Comparison of ENCODE assay signal across 9 mouse cellular contexts in the genomic region with DNA sequence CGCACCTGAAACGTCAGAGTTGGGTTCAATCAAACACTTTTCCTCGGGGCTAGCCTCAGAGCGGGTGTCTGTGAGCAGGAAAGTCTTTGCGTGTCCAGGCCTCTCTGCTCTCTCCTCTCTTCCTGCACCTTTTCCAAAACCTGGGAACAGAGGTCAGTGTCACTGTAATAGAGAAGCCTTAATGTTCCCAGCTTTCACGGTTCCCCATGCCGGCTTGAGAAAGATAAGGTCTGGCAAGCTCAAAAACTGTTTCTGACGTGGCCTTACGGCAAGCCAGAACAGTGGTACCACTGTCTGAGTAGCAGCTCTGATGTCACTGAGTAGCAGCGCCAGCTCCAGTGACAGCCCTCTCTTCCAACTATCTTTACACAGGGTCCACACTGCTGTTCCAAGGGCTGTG. TPM values are rescaled to one million over a fixed set of nuclear protein-coding genes. Genes with fewer than 3 reads are reported as not detected.
DNase-seq lines count a peak whose midpoint lies in the region; ATAC-seq and TF ChIP-seq lines count a peak whose summit lies in the region.
"Had no signal": no experiment of that assay in that cellular context is flagged by ENCODE, and none has a peak within 500 bp of the region (broad histone marks: within the 10 kb centered on the region; RNA-seq: fewer than 3 reads in every experiment).

No protein-coding gene starts in this region.

- peak overlapping the region; percentile 69 for H3K4me3 ChIP-seq in kidney, embryonic 15.5 days (replicated peaks)
- peak overlapping the region; percentile 61 for H3K4me3 ChIP-seq in cortical plate, adult 2 months (ENCODE audit: insufficient read depth, low read length)
- H3K4me3 ChIP-seq in hindbrain, embryonic 15.5 days: peak overlapping the region; percentile 62
- H3K4me3 ChIP-seq in midbrain, embryonic 15.5 days: peak overlapping the region; percentile 61

- no peaks in the 10 kb centered on the region for H3K9me3 ChIP-seq in kidney, embryonic 15.5 days (replicated peaks)
- H3K9me3 ChIP-seq in hindbrain, embryonic 15.5 days: no peaks in the 10 kb centered on the region
- H3K9me3 ChIP-seq in midbrain, embryonic 15.5 days: no peaks in the 10 kb centered on the region

- no peak for ATAC-seq in kidney, embryonic 15.5 days (replicated peaks; ENCODE audit: low FRiP score)
- ATAC-seq in hindbrain, embryonic 15.5 days (ENCODE audit: low FRiP score, low read depth): no peak
- no peak for ATAC-seq in midbrain, embryonic 15.5 days (replicated peaks)

- peak overlapping the region; percentile 100 for H3K4me2 ChIP-seq in kidney, embryonic 15.5 days
- peak overlapping the region; percentile 100 for H3K4me2 ChIP-seq in hindbrain, embryonic 15.5 days
- peak overlapping the region; percentile 99 for H3K4me2 ChIP-seq in midbrain, embryonic 15.5 days

- H3K4me1 ChIP-seq in kidney, embryonic 15.5 days: peaks cover 49% of the 10 kb centered on the region
- peaks cover 3% of the 10 kb centered on the region for H3K4me1 ChIP-seq in cortical plate, adult 2 months (ENCODE audit: control insufficient read depth, insufficient read depth, low read length)
- peaks cover 33% of the 10 kb centered on the region for H3K4me1 ChIP-seq in hindbrain, embryonic 15.5 days (replicated peaks)
- peaks cover 24% of the 10 kb centered on the region for H3K4me1 ChIP-seq in midbrain, embryonic 15.5 days

- no peaks in the 10 kb centered on the region for H3K27me3 ChIP-seq in kidney, embryonic 15.5 days
- H3K27me3 ChIP-seq in hindbrain, embryonic 15.5 days: no peaks in the 10 kb centered on the region
- H3K27me3 ChIP-seq in midbrain, embryonic 15.5 days (replicated peaks): no peaks in the 10 kb centered on the region

- DNase-seq in kidney, postnatal 10 days: no peak
- no peak for DNase-seq in gastrocnemius, adult 8-10 months (ENCODE audit: low spot score in 2 of 2)
- no peak for DNase-seq in ovary, postnatal 36 days (ENCODE audit: low spot score)
- no peak for DNase-seq in layer of hippocampus, postnatal 36 days
- DNase-seq: gastrocnemius, postnatal 14 days had no signal

- H3K27ac ChIP-seq in kidney, embryonic 15.5 days: no peak overlapping the region
- no peak overlapping the region for H3K27ac ChIP-seq in cortical plate, adult 2 months (ENCODE audit: insufficient read depth, low read length)
- peak overlapping the region; percentile 57 for H3K27ac ChIP-seq in hindbrain, embryonic 15.5 days (replicated peaks)
- H3K27ac ChIP-seq in midbrain, embryonic 15.5 days: no peak overlapping the region

- H3K36me3 ChIP-seq in kidney, embryonic 15.5 days: peaks cover 58% of the 10 kb centered on the region
- peaks cover 14% of the 10 kb centered on the region for H3K36me3 ChIP-seq in hindbrain, embryonic 15.5 days
- peaks cover 5% of the 10 kb centered on the region; the same call in 1 of the 2 replicates for H3K36me3 ChIP-seq in midbrain, embryonic 15.5 days (replicated peaks)

- peak overlapping the region; percentile 67 for H3K9ac ChIP-seq in kidney, embryonic 15.5 days
- H3K9ac ChIP-seq in hindbrain, embryonic 15.5 days: peak overlapping the region; percentile 56
- peak overlapping the region; percentile 73 for H3K9ac ChIP-seq in midbrain, embryonic 15.5 days

- no peak for TF ChIP-seq CTCF in cortical plate, adult 2 months (IDR thresholded peaks at IDR 0.05; ENCODE audit: extremely low read depth, insufficient read depth, low read length)

- WGBS in kidney, embryonic 15.5 days: 41% methylated on average over 10 of the region's 10 CpGs
- 63% methylated on average over 10 of the region's 10 CpGs for WGBS in hindbrain, embryonic 15.5 days
- 61% methylated on average over 10 of the region's 10 CpGs for WGBS in midbrain, embryonic 15.5 days

- no peak for TF ChIP-seq POLR2A in cortical plate, adult 2 months (IDR thresholded peaks at IDR 0.05; ENCODE audit: extremely low read depth, insufficient read depth, low read length)

RNA-seq across cellular contexts. Expression of gene Lrrc45, which starts 0.8 kb away (rescaled TPM):
- 52.9 and 66.0 TPM in 2 replicates for polyA plus RNA-seq in kidney, embryonic 15.5 days (2015; fragmentation: Nextera tagmentation; extraction: Ambion mirVana)
- polyA plus RNA-seq in cortical plate, adult 2 months (2012; rRNA removed): 114 and 137 TPM in 2 replicates
- 74.9 and 81.2 TPM in 2 replicates for polyA plus RNA-seq in hindbrain, embryonic 15.5 days (2015; fragmentation: Nextera tagmentation; extraction: Ambion mirVana)
- polyA plus RNA-seq in midbrain, embryonic 15.5 days (2015; fragmentation: Nextera tagmentation; extraction: Ambion mirVana): 82.6 and 89.9 TPM in 2 replicates
- total RNA-seq in gastrocnemius, adult 8-10 months (2022): 1 to 10 TPM; 1.8 to 4.4 (median 2.9) TPM
- 10 to 100 TPM; 56.6 to 69.3 TPM for total RNA-seq in layer of hippocampus, postnatal 36 days (2021)

RNA-seq across cellular contexts. Expression of gene Cenpx, which starts 1.0 kb away (rescaled TPM):
- 164 and 176 TPM in 2 replicates for polyA plus RNA-seq in kidney, embryonic 15.5 days (2015; fragmentation: Nextera tagmentation; extraction: Ambion mirVana)
- 36.2 and 40.2 TPM in 2 replicates for polyA plus RNA-seq in cortical plate, adult 2 months (2012; rRNA removed)
- polyA plus RNA-seq in hindbrain, embryonic 15.5 days (2015; fragmentation: Nextera tagmentation; extraction: Ambion mirVana): 107 and 109 TPM in 2 replicates
- 95.6 and 99.7 TPM in 2 replicates for polyA plus RNA-seq in midbrain, embryonic 15.5 days (2015; fragmentation: Nextera tagmentation; extraction: Ambion mirVana)
- 10 to 100 TPM; 26.1 to 31.0 (median 27.3) TPM for total RNA-seq in gastrocnemius, adult 8-10 months (2022)
- 10 to 100 TPM; 15.5 to 15.7 TPM for total RNA-seq in layer of hippocampus, postnatal 36 days (2021)

RNA-seq across cellular contexts. Expression of gene Rac3, which starts 6.7 kb away (rescaled TPM):
- polyA plus RNA-seq in kidney, embryonic 15.5 days (2015; fragmentation: Nextera tagmentation; extraction: Ambion mirVana): 27.6 and 31.0 TPM in 2 replicates
- 60.4 and 72.2 TPM in 2 replicates for polyA plus RNA-seq in cortical plate, adult 2 months (2012; rRNA removed)
- polyA plus RNA-seq in hindbrain, embryonic 15.5 days (2015; fragmentation: Nextera tagmentation; extraction: Ambion mirVana): 540 and 587 TPM in 2 replicates
- 560 and 572 TPM in 2 replicates for polyA plus RNA-seq in midbrain, embryonic 15.5 days (2015; fragmentation: Nextera tagmentation; extraction: Ambion mirVana)
- total RNA-seq in gastrocnemius, adult 8-10 months (2022): 1 to 10 TPM in 2 of 4 experiments, under 1 TPM in 2; 0.75 to 1.2 (median 0.89) TPM
- 10 to 100 TPM; 36.5 to 41.0 TPM for total RNA-seq in layer of hippocampus, postnatal 36 days (2021)

RNA-seq across cellular contexts. Expression of gene Dcxr, which starts 12.5 kb away (rescaled TPM):
- 31.9 and 32.1 TPM in 2 replicates for polyA plus RNA-seq in kidney, embryonic 15.5 days (2015; fragmentation: Nextera tagmentation; extraction: Ambion mirVana)
- polyA plus RNA-seq in cortical plate, adult 2 months (2012; rRNA removed): 20.5 and 21.3 TPM in 2 replicates
- polyA plus RNA-seq in hindbrain, embryonic 15.5 days (2015; fragmentation: Nextera tagmentation; extraction: Ambion mirVana): 8.8 and 10.4 TPM in 2 replicates
- 6.8 and 7.9 TPM in 2 replicates for polyA plus RNA-seq in midbrain, embryonic 15.5 days (2015; fragmentation: Nextera tagmentation; extraction: Ambion mirVana)
- 1 to 10 TPM; 7.9 to 9.8 (median 8.7) TPM for total RNA-seq in gastrocnemius, adult 8-10 months (2022)
- total RNA-seq in layer of hippocampus, postnatal 36 days (2021): 10 to 100 TPM in 1 of 2 experiments, 1 to 10 TPM in 1; 8.1 to 10.8 TPM

RNA-seq across cellular contexts. Expression of gene Cbr2, which starts 17.4 kb away (rescaled TPM):
- polyA plus RNA-seq in kidney, embryonic 15.5 days (2015; fragmentation: Nextera tagmentation; extraction: Ambion mirVana): 2.4 and 3.4 TPM in 2 replicates
- 4.6 and 4.9 TPM in 2 replicates for polyA plus RNA-seq in cortical plate, adult 2 months (2012; rRNA removed)
- polyA plus RNA-seq in hindbrain, embryonic 15.5 days (2015; fragmentation: Nextera tagmentation; extraction: Ambion mirVana): 0.97 and 2.1 TPM in 2 replicates
- 1.2 and 2.2 TPM in 2 replicates for polyA plus RNA-seq in midbrain, embryonic 15.5 days (2015; fragmentation: Nextera tagmentation; extraction: Ambion mirVana)
- total RNA-seq in gastrocnemius, adult 8-10 months (2022): 10 to 100 TPM in 2 of 4 experiments, 1 to 10 TPM in 2; 6.1 to 30.8 (median 10.4) TPM
- total RNA-seq in layer of hippocampus, postnatal 36 days (2021): 1 to 10 TPM; 1.7 to 2.3 TPM
